Mouse (Mus musculus) heart, embryonic 14.5 days (tissue): ENCODE measurements at regions not wholly inside any gene's neighbourhood (a gene's known extent, or its start where the extent isn't known, plus 50 kb on each side); places are given as distances from the start of the nearest gene placed in this dataset.

Source experiments
- ATAC-seq: fragments of 200-750 bp; cut with Nextera tagmentation; 2 replicates; pipeline ENCODE4 v1.8.0; 2017; ENCODE audit warnings: low read depth, moderate TSS enrichment; ENCODE audit not compliant: insufficient number of reproducible peaks, insufficient read depth, low FRiP score
- H3K27ac ChIP-seq, 2 experiments: fragments of 200-500 bp in 1 of 2; fragments of 300-500 bp in 1 of 2; sonication (generic) in 1 of 2; replicated peaks in 1 of 2; 2 replicates each; pipeline ENCODE4 v1.5.1; 2012 to 2014; ENCODE audit warnings: low read depth in 2 of 2, low read length in 2 of 2, control low read depth in 1 of 2, mild to moderate bottlenecking in 1 of 2, mixed read lengths in 1 of 2; ENCODE audit not compliant: control insufficient read depth in 1 of 2, insufficient read depth in 1 of 2
- H3K27me3 ChIP-seq: fragments of 300-500 bp; sonication (generic); 2 replicates; pipeline ENCODE4 v1.6.1; 2014; ENCODE audit warnings: mild to moderate bottlenecking, low read length, control low read depth; ENCODE audit not compliant: control insufficient read depth, insufficient read depth
- H3K36me3 ChIP-seq: fragments of 300-500 bp; sonication (generic); 2 replicates; pipeline ENCODE4 v1.6.1; 2014; ENCODE audit warnings: mild to moderate bottlenecking, control low read depth, low read length, mixed read lengths; ENCODE audit not compliant: control insufficient read depth, insufficient read depth
- H3K4me1 ChIP-seq, 2 experiments: fragments of 200-500 bp in 1 of 2; fragments of 300-500 bp in 1 of 2; sonication (generic) in 1 of 2; 2 replicates each; pipeline ENCODE4 v1.6.1; 2012 to 2014; ENCODE audit warnings: low read length in 2 of 2, control low read depth in 1 of 2, mixed read lengths in 1 of 2; ENCODE audit not compliant: control insufficient read depth in 2 of 2, insufficient read depth in 2 of 2
- H3K4me2 ChIP-seq: fragments of 300-500 bp; sonication (generic); 2 replicates; pipeline ENCODE4 v1.6.1; 2014; ENCODE audit warnings: mild to moderate bottlenecking, low read length
- H3K4me3 ChIP-seq, 2 experiments: fragments of 200-500 bp in 1 of 2; fragments of 300-500 bp in 1 of 2; sonication (generic) in 1 of 2; 2 replicates each; pipeline ENCODE4 v1.5.1; 2012 to 2014; ENCODE audit warnings: low read length in 2 of 2, mild to moderate bottlenecking in 2 of 2, control low read depth in 1 of 2, low read depth in 1 of 2, moderate library complexity in 1 of 2; ENCODE audit not compliant: control insufficient read depth in 1 of 2, insufficient read depth in 1 of 2
- H3K9ac ChIP-seq: fragments of 300-500 bp; sonication (generic); 2 replicates; pipeline ENCODE4 v1.6.1; 2014; ENCODE audit warnings: mild to moderate bottlenecking, low read length
- H3K9me3 ChIP-seq: fragments of 300-500 bp; sonication (generic); 2 replicates; pipeline ENCODE4 v1.6.1; 2016; ENCODE audit warnings: low read length, control low read depth; ENCODE audit not compliant: control insufficient read depth
- WGBS: fragments of 180-500 bp; shearing (Covaris S2); extraction: QIAGEN DNeasy Blood & Tissue Kit; methylation state at CpG from one replicate; pipeline ENCODE4 v1.1.7; 2014; 5-methylcytosine and 5-hydroxymethylcytosine counted together

GRCm38 (mm10) chr15:61168842-61169416 lies 246.1 kb upstream of the A1bg start:
- Histone ChIP-seq H3K27ac (no peak overlapping the region), H3K36me3 (no peaks in the 10 kb centered on the region), H3K4me1 (peaks cover 0 to 3% of the 10 kb centered on the region in 2 experiments; a peak in 1 of 4 replicates), H3K4me2 (no peak overlapping the region), H3K9me3 (no peaks in the 10 kb centered on the region), H3K9ac (no peak overlapping the region), H3K4me3 (no peak overlapping the region), H3K27me3 (no peaks in the 10 kb centered on the region)
- no peak for ATAC-seq
- 76% methylated on average over 1 of the region's 1 CpGs for WGBS

- Histone ChIP-seq H3K27ac (no peak overlapping the region), H3K36me3 (no peaks in the 10 kb centered on the region), H3K9ac (no peak overlapping the region), H3K4me2 (no peak overlapping the region), H3K27me3 (no peaks in the 10 kb centered on the region), H3K4me3 (no peak overlapping the region), H3K4me1 (peaks cover 2 to 3% of the 10 kb centered on the region in 2 experiments; a peak in 3 of 4 replicates), H3K9me3 (no peaks in the 10 kb centered on the region)
- 39% methylated on average over 5 of the region's 5 CpGs for WGBS
- no peak for ATAC-seq
These were observed 242.2 kb upstream of the A1bg start for GRCm38 (mm10) chr15:61165050-61165449.

GRCm38 (mm10) chr15:61161397-61161796 lies 238.6 kb upstream of the A1bg start:
- Histone ChIP-seq H3K4me3 (no peak overlapping the region), H3K36me3 (no peaks in the 10 kb centered on the region), H3K4me2 (no peak overlapping the region), H3K4me1 (peaks cover 2 to 3% of the 10 kb centered on the region in 2 experiments; a peak in 3 of 4 replicates), H3K9me3 (no peaks in the 10 kb centered on the region), H3K9ac (no peak overlapping the region), H3K27ac (no peak overlapping the region), H3K27me3 (0 out of 2 replicates have a peak, but pooled peaks cover 4% of the 10 kb centered on the region)
- no peak for ATAC-seq
- 53% methylated on average over 5 of the region's 5 CpGs for WGBS

GRCm38 (mm10) chr15:61160666-61161065 lies 237.9 kb upstream of the A1bg start:
- H3K9ac ChIP-seq: no peak overlapping the region
- no peaks in the 10 kb centered on the region for H3K36me3 ChIP-seq
- H3K27me3 ChIP-seq: 0 out of 2 replicates have a peak, but pooled peaks cover 4% of the 10 kb centered on the region
- H3K4me3 ChIP-seq: no peak overlapping the region
- ATAC-seq: no peak
- H3K4me1 ChIP-seq: peaks cover 0 to 2% of the 10 kb centered on the region in 2 experiments; a peak in 2 of 4 replicates
- H3K4me2 ChIP-seq: no peak overlapping the region
- no peak overlapping the region for H3K27ac ChIP-seq
- H3K9me3 ChIP-seq: no peaks in the 10 kb centered on the region
- 43% methylated on average over 1 of the region's 1 CpGs for WGBS

- no peak overlapping the region for H3K4me3 ChIP-seq
- WGBS: 75% methylated on average over 5 of the region's 5 CpGs
- no peak for ATAC-seq
- 0 out of 2 replicates have a peak, but pooled peaks cover 4% of the 10 kb centered on the region for H3K27me3 ChIP-seq
- no peak overlapping the region for H3K27ac ChIP-seq
- no peaks in the 10 kb centered on the region for H3K36me3 ChIP-seq
- peaks cover 0 to 3% of the 10 kb centered on the region in 2 experiments; a peak in 2 of 4 replicates for H3K4me1 ChIP-seq
- no peak overlapping the region for H3K4me2 ChIP-seq
- no peak overlapping the region for H3K9ac ChIP-seq
- H3K9me3 ChIP-seq: no peaks in the 10 kb centered on the region
These were observed 236.7 kb upstream of the A1bg start for GRCm38 (mm10) chr15:61159552-61159951.

GRCm38 (mm10) chr15:61158041-61158545 lies 235.3 kb upstream of the A1bg start:
- Histone ChIP-seq H3K4me1 (peaks cover 0 to 3% of the 10 kb centered on the region in 2 experiments; a peak in 2 of 4 replicates), H3K9ac (peak overlapping the region; percentile 44), H3K9me3 (no peaks in the 10 kb centered on the region), H3K4me2 (peak overlapping the region; percentile 66), H3K27ac (peak overlapping the region in 1 of 2 experiments; percentile 12; a peak in 1 of 4 replicates), H3K4me3 (peak overlapping the region; percentile 23 to 41), H3K36me3 (no peaks in the 10 kb centered on the region), H3K27me3 (0 out of 2 replicates have a peak, but pooled peaks cover 4% of the 10 kb centered on the region)
- no peak for ATAC-seq
- 46% methylated on average over 13 of the region's 13 CpGs for WGBS

GRCm38 (mm10) chr15:61157543-61157942 lies 234.7 kb upstream of the A1bg start:
- H3K27me3 ChIP-seq: 0 out of 2 replicates have a peak, but pooled peaks cover 4% of the 10 kb centered on the region
- no peak overlapping the region for H3K27ac ChIP-seq
- no peaks in the 10 kb centered on the region for H3K36me3 ChIP-seq
- ATAC-seq: no peak
- peak overlapping the region; percentile 66 for H3K4me2 ChIP-seq
- WGBS: 9% methylated on average over 13 of the region's 13 CpGs
- H3K4me1 ChIP-seq: peaks cover 0 to 3% of the 10 kb centered on the region in 2 experiments; a peak in 2 of 4 replicates
- H3K9me3 ChIP-seq: no peaks in the 10 kb centered on the region
- H3K9ac ChIP-seq: peak overlapping the region; percentile 44; the same call in 1 of the 2 replicates
- peak overlapping the region; percentile 23 to 41; a peak in 3 of 4 replicates for H3K4me3 ChIP-seq
